Mouse (Mus musculus): ENCODE results near the gene Rpusd2.
"Not testable (repeated sequence)": the region's sequence is repeated elsewhere in the genome, so short reads cannot be mapped to it uniquely, and the experiment has no call there.

Rpusd2 gene

DNA sequence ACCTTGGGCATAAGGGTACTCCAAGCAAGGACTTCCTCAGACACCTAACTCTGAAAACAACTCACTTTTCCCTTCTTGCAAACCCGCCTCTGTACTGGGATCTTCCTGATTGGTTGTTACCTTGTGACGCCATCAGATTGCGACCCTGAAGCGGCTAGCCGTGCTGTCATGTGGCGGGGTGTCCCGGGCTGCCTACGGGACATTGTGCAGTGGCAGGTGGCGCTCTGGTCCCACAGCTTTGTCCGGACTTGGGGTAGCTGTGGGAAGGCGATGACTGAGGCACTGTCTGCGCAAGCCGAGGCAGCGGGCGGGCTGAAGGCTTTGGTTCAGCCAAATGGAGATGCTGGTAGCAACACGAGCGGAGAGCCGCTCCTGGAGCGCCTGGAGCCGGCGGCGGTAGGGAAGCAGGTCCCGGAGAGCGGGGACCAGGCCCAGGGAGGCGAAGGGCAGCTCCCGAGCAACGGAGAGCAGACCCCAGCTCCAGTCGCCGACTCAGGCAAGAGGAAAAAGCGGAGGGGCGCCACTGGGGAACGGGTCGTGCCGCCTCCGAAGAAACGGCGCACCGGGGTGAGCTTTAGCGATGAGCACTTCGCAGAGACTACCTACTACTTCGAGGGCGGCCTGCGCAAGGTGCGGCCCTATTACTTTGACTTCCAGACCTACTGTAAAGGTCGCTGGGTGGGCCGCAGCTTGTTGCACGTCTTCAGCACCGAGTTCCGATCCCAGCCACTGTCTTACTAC lies at the start of gene Rpusd2:
Gene Rpusd2, plus strand, starts transcription at position 135 of the 741 bp plus-strand sequence.
- DNase-seq (ENCODE audit: low spot score): peak; percentile 94

DNA sequence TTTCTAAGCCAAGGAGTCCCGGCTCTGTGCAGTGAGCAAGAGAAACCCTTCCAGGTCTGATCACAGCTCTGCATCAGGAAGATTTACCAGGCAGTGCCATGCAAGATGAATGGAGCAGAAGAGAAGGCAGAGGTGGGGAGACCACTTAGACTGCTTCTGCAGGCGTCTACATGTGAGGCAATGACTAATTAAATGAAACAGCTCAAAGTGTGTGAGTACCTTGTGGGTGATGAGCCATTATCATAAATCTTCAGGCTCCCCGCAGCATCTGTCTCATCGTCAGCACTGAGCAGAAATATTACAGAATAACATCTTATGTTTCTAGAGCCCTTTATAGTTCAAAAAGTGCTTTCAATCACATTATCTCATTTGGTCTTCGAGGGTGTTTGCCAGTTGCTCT lies 39.1 kb upstream of the Rpusd2 start:
- DNase-seq (ENCODE audit: low spot score): no peak

DNA sequence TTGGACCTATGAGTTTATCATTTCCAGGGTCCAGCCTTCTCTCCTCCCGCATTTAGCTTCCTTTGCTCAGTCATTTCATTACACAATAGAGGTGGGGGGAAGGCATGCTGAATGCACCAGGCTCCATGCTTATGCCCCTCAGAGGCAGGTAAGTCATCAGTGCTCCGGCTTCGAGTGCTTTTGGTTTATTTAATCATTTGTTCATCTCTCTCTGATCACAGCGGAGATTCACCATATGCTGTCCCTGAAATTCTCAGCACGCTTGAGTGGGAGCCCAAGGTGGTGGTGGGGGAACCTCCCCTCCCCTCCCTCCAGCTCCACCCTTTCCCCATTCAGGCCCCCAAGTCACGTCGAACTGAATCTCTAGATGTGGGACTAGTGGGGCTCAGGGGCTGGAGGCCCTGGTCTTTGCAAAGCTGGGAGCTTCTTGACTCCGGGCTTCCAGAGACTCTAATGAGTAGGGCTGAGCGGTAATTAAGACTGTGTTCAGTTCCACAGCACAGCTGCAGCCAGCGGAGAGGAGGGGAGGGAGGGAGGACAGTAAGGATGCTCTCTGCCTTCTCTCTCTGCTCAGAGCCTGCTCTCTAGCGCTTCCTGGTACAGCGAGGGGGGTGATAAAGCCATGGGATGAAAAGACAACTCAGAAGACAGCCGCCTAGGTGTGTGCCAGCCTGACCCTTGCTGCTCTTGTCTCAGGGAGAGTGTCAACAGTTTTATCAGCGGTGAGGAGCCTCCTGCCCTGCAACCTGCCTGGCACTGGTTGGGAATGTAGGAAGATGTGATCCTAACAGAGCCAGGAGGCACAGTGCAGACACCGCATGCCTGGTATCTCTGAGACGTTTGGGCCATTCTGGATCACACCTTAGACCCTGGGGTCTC lies 38.4 kb upstream of the Rpusd2 start:
- no peak for DNase-seq (ENCODE audit: low spot score)

DNA sequence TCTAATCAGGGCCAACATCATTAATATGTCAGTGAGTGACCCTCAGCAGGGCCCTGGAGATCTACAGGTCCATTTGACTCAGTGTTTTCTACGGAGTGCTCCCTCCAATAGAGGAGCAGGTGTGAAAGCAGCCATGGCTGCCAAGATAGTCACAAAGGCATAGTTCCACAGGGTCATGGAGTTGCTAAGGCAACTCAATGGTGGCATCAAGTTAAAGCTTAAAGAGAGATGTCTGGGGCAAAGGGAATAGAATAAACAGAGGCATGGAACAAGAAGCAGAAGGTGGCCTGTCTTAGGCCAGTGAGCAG lies 37.8 kb upstream of the Rpusd2 start:
- no peak for DNase-seq (ENCODE audit: low spot score)

DNA sequence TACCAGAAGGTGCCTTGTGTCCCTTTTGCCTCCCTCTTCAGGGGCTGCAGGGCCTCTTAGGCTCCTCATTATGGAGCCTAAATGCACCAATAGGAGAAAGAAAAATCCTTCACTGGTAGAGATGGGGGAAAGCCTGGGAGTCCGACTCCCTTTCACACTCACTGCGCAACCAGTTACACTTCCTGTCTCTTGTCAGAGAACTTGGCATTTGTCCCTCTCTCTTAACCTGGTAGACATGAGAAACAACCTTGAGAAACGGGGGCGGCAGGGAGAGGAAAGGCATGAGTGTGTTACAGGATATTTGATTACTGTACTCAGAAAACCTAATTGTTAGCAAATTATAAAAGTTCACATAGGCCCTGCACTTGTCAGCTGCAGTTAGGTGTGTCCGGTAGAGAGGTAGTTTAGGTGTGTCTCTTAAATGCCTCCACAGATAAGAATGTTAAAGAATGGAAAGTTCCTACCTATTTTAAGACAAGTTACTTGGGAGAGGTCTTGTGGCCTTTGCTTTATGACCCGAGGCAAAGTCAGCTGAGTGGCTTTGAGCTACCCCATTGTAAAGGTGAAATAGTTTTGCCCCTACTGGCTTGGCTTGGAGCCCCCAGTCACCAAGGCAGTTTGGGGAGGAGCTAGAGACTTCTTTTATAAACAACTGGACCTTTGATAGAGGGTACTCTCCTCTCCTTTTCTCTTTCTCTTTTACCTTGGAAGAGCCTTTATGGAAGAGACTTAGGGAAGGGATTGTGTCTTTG lies 36.3 kb upstream of the Rpusd2 start:
- DNase-seq (ENCODE audit: low spot score): no peak

DNA sequence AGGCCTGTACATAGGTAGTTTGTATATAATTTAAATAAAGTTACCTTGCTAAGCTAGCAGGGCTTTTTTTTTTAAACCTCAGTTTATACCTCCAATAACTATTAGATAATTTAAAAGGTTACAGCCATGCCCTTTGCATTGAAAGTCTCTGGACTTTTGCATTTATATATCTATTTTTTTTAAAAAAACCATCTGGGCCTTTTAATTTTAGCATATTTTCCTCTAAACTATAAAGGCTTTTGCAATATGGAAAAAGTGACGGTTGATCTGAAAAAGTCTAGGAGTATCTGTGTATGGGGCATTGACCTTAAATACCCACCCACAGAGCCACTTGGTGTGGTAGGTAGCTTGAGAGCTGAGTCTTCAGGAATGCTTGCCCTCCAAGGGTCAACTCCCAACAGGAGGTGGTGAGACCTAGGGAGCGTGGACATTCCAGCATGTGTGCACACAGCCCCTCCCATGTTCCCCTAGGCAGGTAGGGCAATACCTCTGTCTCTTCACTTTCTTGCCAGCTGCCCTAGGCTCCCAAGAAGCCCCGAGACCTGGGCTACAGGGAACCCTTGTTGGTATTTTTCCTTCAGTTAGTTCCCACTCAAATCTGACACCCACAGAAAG lies 35.5 kb upstream of the Rpusd2 start:
- DNase-seq (ENCODE audit: low spot score): no peak

DNA sequence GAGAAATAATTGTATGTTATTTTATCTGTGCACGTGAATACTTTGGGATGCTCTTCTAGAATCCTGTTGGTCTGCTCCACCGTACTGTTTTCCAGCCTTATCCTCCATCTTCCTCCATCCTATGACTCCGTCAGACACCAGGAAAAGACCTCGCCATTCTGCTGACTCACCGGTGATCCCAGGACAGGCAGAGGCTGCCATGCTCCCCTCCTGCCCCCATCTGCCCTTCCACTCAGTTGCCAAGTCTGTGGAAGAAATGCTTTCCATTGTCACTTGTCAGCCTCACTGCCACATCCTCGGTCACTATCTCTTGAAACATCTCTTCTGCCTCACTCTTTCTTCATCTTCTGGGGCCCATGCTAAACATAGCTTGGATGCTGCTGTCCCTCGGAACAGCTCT lies 27.7 kb upstream of the Rpusd2 start:
- DNase-seq (ENCODE audit: low spot score): no peak

DNA sequence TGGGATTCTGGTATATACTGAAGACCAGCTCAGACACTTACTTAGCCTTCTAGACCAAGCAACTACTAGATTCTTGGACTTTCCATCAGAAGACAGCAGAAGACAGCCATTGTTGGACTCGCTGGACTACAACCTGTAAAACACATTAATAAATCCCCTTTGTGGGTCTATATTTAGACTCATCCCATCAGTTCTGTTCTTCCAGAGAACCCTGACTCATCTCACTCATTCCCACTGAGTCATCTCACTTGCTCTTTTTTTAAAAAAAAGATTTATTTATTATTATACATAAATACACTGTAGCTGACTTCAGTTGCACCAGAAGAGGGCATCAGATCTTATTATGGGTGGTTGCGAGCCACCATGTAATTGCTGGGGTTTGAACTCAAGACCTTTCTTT lies 25.2 kb upstream of the Rpusd2 start:
- DNase-seq (ENCODE audit: low spot score): no peak

DNA sequence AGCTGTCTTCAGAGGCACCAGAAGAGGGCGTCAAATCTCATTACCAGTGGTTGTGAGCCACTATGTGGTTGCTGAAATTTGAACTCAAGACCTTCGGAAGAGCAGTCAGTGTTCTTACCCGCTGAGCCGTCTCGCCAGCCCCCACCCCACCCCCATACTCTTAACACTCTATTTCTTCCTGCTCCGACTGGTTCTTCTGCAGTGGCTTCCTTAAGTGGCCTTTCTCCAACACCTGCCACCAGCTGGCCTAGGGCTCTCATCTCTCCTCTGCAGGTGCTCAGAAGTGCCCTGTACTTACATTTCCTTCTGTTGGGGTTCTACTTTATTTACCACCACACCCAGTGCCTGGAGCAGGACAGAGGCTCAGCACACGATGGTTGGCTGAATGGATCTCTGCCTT lies 19.6 kb upstream of the Rpusd2 start:
- no peak for DNase-seq (ENCODE audit: low spot score)

DNA sequence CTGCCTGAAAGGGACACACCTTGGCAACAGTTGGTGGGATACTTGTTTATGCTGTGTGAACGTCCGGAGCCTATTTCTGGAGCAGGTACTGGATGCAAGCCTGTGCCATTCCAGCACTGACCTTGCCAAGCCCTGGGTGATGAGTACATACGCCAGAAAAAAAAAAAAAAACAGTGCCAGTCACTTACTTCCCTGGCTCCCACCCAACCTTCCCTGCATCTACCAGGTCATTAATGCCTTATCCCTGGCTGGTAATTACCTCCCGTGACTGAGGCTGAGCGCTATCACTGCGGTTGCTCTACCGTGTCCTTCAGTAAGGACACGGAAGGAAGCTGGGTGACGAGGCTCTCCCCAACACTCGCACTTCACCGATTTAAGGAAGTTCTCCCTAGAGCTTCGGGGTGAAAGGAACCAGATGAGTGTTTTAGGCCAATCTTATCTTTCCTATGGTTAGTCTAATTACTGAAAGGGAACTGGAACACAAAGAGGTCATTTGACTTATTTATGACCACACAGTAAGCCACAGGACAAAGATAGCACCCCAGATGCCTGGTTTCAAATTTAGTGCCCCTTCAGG lies 18.9 kb upstream of the Rpusd2 start:
- DNase-seq (ENCODE audit: low spot score): no peak

DNA sequence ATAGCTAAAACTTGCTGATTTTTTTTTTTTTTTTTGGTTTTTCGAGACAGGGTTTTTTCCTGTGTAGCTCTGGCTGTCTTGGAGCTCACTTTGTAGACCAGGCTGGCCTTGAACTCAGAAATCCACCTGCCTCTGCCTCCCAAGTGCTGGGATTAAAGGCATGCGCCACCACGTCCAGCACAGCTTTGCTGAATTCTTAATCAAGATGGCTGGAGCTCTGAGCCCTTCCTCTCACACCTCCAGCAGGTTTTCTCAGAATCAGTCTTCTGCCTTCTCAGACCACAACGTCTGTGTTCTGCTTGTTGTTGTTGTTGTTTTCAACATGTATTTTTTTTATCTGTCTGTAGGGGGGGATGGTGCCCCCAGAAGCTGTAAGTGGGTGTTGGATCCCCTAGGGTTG lies 18.3 kb upstream of the Rpusd2 start:
- not testable (repeated sequence) for DNase-seq (ENCODE audit: low spot score)

DNA sequence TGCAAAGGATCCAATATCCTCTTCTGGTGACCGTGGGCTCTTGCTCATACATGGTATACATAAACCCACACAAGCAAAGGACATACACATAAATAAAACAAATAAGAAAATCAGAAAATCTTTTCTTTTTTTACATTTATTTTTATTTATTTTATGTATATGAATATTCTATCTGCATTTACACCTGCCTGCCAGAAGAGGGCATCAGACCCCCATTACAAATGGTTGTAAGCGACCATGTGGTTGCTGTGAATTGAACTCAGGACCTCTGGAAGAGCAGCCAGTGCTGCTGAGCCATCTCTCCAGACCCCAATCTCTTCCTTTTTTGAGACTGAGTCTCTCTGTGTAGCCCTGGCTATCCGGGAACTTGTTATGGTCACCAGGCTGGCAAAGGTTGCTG lies 16.9 kb upstream of the Rpusd2 start:
- no peak for DNase-seq (ENCODE audit: low spot score)

DNA sequence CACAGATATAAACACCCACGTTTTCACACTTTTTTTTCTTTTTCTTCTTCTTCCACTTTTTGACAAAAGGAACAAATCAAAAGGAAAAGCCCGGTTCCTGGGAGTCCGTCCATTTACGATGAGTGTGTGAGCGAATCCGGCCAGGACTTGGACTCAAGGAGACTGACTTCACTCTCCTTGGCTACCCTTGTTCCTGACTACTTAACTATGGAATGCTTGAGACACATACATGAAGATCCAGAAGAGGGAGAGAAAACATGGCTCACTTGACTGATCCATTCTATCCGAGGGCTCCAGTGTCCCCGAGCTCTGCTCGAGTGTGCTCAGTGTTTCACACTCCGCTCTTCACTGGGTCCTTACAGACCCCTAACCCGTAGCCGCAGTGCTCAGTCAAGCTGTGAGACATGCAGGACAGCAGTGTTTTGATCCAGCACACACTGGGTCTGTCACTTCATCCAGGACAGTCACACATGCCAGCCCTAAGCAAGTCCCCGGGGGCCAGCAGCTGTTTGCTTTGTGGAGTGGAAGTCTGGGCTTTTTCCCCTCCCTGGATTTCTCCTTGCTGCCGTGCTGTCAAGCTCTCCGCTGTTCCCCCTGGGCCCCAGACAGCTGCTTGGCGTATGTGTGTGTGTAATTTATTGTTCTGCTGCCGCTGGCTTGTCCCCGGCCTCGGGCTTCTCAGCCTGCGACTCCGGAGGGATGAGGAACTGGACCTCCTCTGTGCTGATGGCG lies 16.0 kb upstream of the Rpusd2 start:
- DNase-seq (ENCODE audit: low spot score): no peak

DNA sequence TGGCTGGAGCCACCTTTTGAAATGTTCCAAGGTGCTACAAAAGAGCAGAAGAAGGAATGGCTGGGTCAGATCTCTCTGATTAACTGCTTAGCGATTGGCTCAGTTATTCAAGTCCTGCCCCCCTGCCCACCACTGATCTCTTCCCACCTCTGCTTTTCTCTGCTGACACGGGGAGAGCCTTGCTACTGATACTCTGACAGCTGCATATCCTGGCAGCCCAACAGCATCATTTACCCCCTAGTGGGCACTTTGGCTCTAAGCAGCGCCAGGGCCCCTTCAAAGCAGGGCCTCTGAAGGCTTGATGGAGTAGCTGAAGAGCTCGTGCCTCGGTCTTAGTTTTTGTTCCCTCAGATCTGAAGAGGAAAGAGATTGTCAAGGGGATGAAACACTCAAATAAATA lies 15.5 kb upstream of the Rpusd2 start:
- DNase-seq (ENCODE audit: low spot score): no peak

DNA sequence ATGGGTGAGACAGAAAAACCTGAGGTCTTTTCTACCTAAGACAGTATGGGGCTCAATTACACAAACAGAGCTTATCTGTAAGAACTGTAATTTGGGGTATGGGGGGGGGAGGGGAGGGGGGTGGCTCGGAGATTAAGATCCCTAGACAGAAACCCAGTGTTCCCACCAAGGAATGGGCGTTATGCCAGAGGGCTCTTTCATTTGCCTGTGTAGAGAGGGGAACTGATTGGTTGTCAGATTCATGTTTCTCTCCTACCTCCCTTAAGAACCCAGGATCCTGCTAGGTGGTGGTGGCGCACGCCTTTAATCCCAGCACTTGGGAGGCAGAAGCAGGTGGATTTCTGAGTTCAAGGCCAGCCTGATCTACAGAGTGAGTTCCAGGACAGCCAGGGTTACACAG lies 15.1 kb upstream of the Rpusd2 start:
- DNase-seq (ENCODE audit: low spot score): no peak

DNA sequence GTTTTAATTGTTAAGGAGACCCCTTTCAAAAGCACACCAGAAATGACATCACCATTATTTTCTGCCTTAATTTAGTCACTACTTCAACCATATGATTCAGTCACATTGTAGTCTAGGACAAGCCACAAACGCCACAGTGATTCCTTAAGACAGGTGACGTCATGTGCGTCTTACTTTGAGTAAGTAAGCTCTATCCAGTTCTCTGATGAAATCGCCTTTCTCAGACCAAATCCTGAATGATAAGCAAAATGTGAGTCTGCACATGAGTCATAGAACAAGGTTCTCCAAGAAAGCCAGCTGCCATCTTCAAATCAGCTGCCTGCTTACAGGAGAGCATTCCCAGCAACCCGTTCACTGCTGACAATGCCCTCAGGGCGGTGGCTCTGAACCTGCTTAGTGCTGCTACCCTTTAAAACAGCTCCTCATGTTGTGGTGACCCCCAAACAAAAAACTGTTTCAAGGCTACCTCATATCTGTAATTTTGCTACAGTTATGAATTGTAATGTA lies 11.4 kb upstream of the Rpusd2 start:
- no peak for DNase-seq (ENCODE audit: low spot score)

DNA sequence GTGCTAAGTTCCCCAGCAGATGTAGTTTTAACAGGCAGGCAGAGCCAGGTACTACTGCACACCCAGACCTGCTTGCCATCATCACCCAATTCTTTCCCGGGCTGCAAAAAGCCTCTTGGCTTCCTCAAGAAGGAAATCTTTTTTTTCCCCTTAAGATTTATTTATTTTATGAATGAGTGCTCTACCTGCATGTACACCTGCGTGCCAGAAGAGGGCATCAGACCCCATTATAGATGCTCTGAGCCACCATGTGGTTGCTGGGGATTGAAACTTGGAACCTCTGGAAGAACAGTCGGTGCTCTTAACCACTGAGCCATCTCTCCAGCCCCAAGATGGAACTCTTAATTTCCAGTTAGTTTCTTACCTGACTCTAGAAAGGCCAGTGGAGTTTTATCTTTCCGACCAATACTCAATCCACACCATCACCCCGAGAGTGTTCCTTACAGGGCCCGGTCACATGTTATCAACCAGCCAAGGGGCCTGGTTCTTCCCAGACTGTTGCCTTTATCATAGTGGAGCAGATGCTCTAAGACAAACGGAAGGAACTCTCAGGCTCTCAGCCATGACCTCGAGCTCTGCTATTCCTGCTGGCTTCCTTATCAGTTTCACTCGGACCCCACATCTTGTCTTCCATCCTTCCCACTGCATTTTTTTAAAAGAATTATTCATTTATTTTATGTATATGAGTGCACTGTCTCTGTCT lies 9.9 kb upstream of the Rpusd2 start:
- DNase-seq (ENCODE audit: low spot score): no peak

DNA sequence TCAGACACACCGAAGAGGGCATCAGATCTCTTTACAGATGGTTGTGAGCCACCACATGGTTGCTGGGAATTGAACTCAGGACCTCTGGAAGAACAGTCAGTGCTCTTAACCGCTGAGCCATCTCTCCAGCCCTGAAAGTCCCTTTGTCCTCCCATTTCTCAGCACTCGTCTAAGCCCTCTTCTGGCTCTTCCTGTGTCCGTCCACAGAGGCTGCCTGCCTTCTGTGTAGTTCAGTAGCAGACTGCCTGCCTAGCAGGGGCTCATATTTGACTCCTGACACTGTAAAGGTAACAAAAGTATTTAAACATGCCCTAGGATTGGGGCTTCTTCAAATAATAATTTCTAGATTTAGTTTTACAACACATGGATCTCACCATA lies 9.4 kb upstream of the Rpusd2 start:
- DNase-seq (ENCODE audit: low spot score): no peak

DNA sequence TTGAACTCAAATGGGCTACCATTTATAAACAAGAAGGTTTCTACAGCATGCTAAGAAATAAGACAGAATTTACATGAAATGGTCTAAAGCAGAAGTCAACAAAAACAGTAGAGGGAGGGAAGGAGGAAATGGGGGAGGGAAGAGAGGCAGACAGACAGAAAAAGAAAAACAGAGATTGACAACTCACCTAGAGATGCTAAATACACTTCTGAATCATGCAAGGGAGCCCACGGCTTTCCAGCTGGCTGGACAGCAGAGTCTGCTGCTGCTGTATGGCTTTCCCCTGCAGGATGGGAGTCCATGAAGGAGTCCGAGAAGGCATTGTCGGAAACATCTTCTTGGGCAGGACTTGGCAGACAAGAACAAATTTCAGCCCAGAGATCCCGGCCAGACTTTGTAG lies 7.6 kb upstream of the Rpusd2 start:
- DNase-seq (ENCODE audit: low spot score): no peak

DNA sequence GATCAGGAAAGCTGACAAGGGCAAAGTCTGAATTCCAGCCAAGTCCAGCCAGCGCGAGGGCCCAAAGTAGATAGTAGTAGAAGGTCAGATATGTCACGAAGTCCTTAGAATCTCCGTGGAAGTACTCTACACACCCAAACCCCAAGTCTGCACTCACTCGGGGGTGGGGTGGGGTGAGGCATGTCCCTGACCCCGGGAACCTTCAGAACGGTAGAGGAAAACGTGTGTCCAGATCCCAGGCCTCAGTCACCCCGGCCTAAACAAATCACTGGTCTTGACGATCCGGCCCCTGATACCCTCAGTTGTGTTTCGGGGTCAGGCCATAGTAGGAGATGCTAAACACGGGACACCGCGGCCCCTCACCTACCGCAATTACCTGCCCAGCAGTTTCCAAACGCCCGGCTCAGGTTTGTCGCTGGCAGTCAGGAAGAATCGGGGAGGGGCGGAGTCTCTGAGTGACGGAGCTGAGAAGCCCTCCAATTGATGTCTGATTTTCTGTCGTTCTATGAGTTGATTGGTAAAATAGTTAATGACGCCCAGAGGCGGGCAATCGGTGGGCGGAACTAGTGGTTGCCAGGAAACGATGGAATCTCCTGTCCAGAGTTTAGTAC lies 5.5 kb upstream of the Rpusd2 start, which contains the start of gene Ccdc32:
Gene Ccdc32, minus strand, starts transcription at position 453 of the 611 bp plus-strand sequence.
- DNase-seq (ENCODE audit: low spot score): peak; percentile 91
